Mouse (Mus musculus) limb, embryonic 14.5 days (tissue): ENCODE measurements at regions not wholly inside any gene's neighbourhood (a gene's known extent, or its start where the extent isn't known, plus 50 kb on each side); places are given as distances from the start of the nearest gene placed in this dataset.
"Not testable (repeated sequence)": the region's sequence is repeated elsewhere in the genome, so short reads cannot be mapped to it uniquely, and the experiment has no call there.

ENCODE experiments used
- ATAC-seq: fragments of 200-750 bp; cut with Nextera tagmentation; 2 replicates; pipeline ENCODE4 v1.8.0; 2017; ENCODE audit warnings: low read depth, moderate number of reproducible peaks, moderate TSS enrichment; ENCODE audit not compliant: low FRiP score
- DNase-seq: peaks from one replicate; pipeline ENCODE4 v3.0.0-alpha.2; 2015; ENCODE audit warnings: low spot score
- H3K27ac ChIP-seq: fragments of 300-500 bp; sonication (generic); replicated peaks from 2 replicates; pipeline ENCODE4 v1.5.1; 2014; ENCODE audit warnings: low read depth, mild to moderate bottlenecking, low read length, moderate library complexity, mixed read lengths
- H3K27me3 ChIP-seq: fragments of 300-500 bp; sonication (generic); 2 replicates; pipeline ENCODE4 v1.6.1; 2014; ENCODE audit warnings: low read length, mixed read lengths; ENCODE audit not compliant: control insufficient read depth, insufficient read depth
- H3K36me3 ChIP-seq: fragments of 300-500 bp; sonication (generic); 2 replicates; pipeline ENCODE4 v1.6.1; 2014; ENCODE audit warnings: mild to moderate bottlenecking, low read length, moderate library complexity, mixed read lengths; ENCODE audit not compliant: control insufficient read depth, insufficient read depth
- H3K4me1 ChIP-seq: fragments of 300-500 bp; sonication (generic); 2 replicates; pipeline ENCODE4 v1.6.1; 2014; ENCODE audit warnings: antibody characterized with exemption, low read length, mixed read lengths; ENCODE audit not compliant: control insufficient read depth, insufficient read depth
- H3K4me2 ChIP-seq: fragments of 300-500 bp; sonication (generic); replicated peaks from 2 replicates; pipeline ENCODE4 v1.6.1; 2014; ENCODE audit warnings: low read depth, mild to moderate bottlenecking, low read length, moderate library complexity; ENCODE audit not compliant: severe bottlenecking
- H3K4me3 ChIP-seq: fragments of 300-500 bp; sonication (generic); replicated peaks from 2 replicates; pipeline ENCODE4 v1.5.1; 2014; ENCODE audit warnings: low read length
- H3K9ac ChIP-seq: fragments of 300-500 bp; sonication (generic); 2 replicates; pipeline ENCODE4 v1.6.1; 2014; ENCODE audit warnings: mild to moderate bottlenecking, low read depth, low read length, moderate library complexity; ENCODE audit not compliant: severe bottlenecking
- H3K9me3 ChIP-seq: fragments of 300-500 bp; sonication (generic); 2 replicates; pipeline ENCODE4 v1.6.1; 2016; ENCODE audit warnings: low read length; ENCODE audit not compliant: control insufficient read depth
- POLR2A ChIP-seq: fragments of 200-500 bp; IDR thresholded peaks from 2 replicates; pipeline ENCODE4 v1.8.0; 2012; ENCODE audit warnings: inconsistent platforms, mild to moderate bottlenecking, moderate library complexity, borderline replicate concordance; ENCODE audit not compliant: insufficient read depth, insufficient read length; ENCODE audit errors: extremely low read depth
- WGBS: fragments of 180-500 bp; shearing (Covaris S2); extraction: QIAGEN DNeasy Blood & Tissue Kit; methylation state at CpG from one replicate; pipeline ENCODE4 v1.1.7; 2014; 5-methylcytosine and 5-hydroxymethylcytosine counted together

- Histone ChIP-seq H3K36me3 (no peaks in the 10 kb centered on the region), H3K9ac (no peak overlapping the region), H3K9me3 (no peaks in the 10 kb centered on the region), H3K27ac (no peak overlapping the region), H3K4me3 (no peak overlapping the region), H3K4me1 (no peaks in the 10 kb centered on the region), H3K4me2 (no peak overlapping the region), H3K27me3 (no peaks in the 10 kb centered on the region)
- DNase-seq (no peak), ATAC-seq (no peak)
- WGBS = 84% methylated on average over 5 of the region's 5 CpGs
- no peak for TF ChIP-seq POLR2A
Observed at GRCm38 (mm10) chr16:65404816-65405215, 115.5 kb upstream of the Pou1f1 start.

- DNase-seq = no peak
- 75% methylated on average over 3 of the region's 3 CpGs for WGBS
- no peaks in the 10 kb centered on the region for H3K27me3 ChIP-seq
- no peak overlapping the region for H3K9ac ChIP-seq
- H3K4me2 ChIP-seq = no peak overlapping the region
- no peaks in the 10 kb centered on the region for H3K4me1 ChIP-seq
- no peak for TF ChIP-seq POLR2A
- H3K27ac ChIP-seq = no peak overlapping the region
- no peaks in the 10 kb centered on the region for H3K36me3 ChIP-seq
- H3K9me3 ChIP-seq = no peaks in the 10 kb centered on the region
- H3K4me3 ChIP-seq = no peak overlapping the region
- ATAC-seq = no peak
Observed at GRCm38 (mm10) chr16:65405824-65406556, 114.3 kb upstream of the Pou1f1 start.

- WGBS = 29% methylated on average over 9 of the region's 9 CpGs
- H3K4me1 ChIP-seq, ATAC-seq, H3K4me3 ChIP-seq, H3K4me2 ChIP-seq, DNase-seq, H3K9ac ChIP-seq, H3K9me3 ChIP-seq, H3K27me3 ChIP-seq, H3K27ac ChIP-seq, H3K36me3 ChIP-seq: not testable (repeated sequence)
Observed at GRCm38 (mm10) chr16:65432046-65432445, 88.3 kb upstream of the Pou1f1 start.

GRCm38 (mm10) chr16:65436076-65436475, 84.2 kb upstream of the Pou1f1 start:
- WGBS = 82% methylated on average over 2 of the region's 2 CpGs
- no peak for TF ChIP-seq POLR2A
- Histone ChIP-seq H3K9ac (no peak overlapping the region), H3K9me3 (no peaks in the 10 kb centered on the region), H3K4me1 (no peaks in the 10 kb centered on the region), H3K4me3 (no peak overlapping the region), H3K4me2 (no peak overlapping the region), H3K27ac (no peak overlapping the region), H3K36me3 (no peaks in the 10 kb centered on the region), H3K27me3 (no peaks in the 10 kb centered on the region)
- DNase-seq (no peak), ATAC-seq (no peak)

GRCm38 (mm10) chr16:65441954-65442353, 78.4 kb upstream of the Pou1f1 start:
- H3K9ac ChIP-seq = no peak overlapping the region

GRCm38 (mm10) chr16:65448810-65449209, 71.5 kb upstream of the Pou1f1 start:
- no peak for DNase-seq
- WGBS = 65% methylated on average over 3 of the region's 3 CpGs
- no peak for ATAC-seq

More at GRCm38 (mm10) chr16:65441954-65442353, 78.4 kb upstream of the Pou1f1 start:
- DNase-seq (no peak), ATAC-seq (no peak)
- no peaks in the 10 kb centered on the region for H3K4me1 ChIP-seq
- H3K4me2 ChIP-seq = no peak overlapping the region
- H3K4me3 ChIP-seq = no peak overlapping the region
- no peak overlapping the region for H3K27ac ChIP-seq
- no peaks in the 10 kb centered on the region for H3K36me3 ChIP-seq
- H3K27me3 ChIP-seq = no peaks in the 10 kb centered on the region
- no peaks in the 10 kb centered on the region for H3K9me3 ChIP-seq
- TF ChIP-seq POLR2A = no peak
- 48% methylated on average over 4 of the region's 4 CpGs for WGBS

More at GRCm38 (mm10) chr16:65448810-65449209, 71.5 kb upstream of the Pou1f1 start:
- Histone ChIP-seq H3K9ac (no peak overlapping the region), H3K9me3 (no peaks in the 10 kb centered on the region), H3K27me3 (no peaks in the 10 kb centered on the region), H3K4me1 (no peaks in the 10 kb centered on the region), H3K36me3 (no peaks in the 10 kb centered on the region), H3K4me2 (no peak overlapping the region), H3K27ac (no peak overlapping the region), H3K4me3 (no peak overlapping the region)
- no peak for TF ChIP-seq POLR2A
